Mouse (Mus musculus) lung, adult 2 months (tissue): ENCODE results near the gene Hcn2.

Source experiments
- CTCF ChIP-seq: fragments of 200-500 bp; IDR thresholded peaks from 2 replicates; pipeline ENCODE4 v1.5.1; 2011; ENCODE audit warnings: mild to moderate bottlenecking, low read length, control low read depth; ENCODE audit not compliant: insufficient read depth
- POLR2A ChIP-seq: fragments of 200-500 bp; IDR thresholded peaks from 2 replicates; pipeline ENCODE4 v1.6.1; 2011; ENCODE audit warnings: low read depth, mild to moderate bottlenecking, control low read depth, low read length, borderline replicate concordance; ENCODE audit errors: extremely low read depth

- TF ChIP-seq CTCF (no peak), POLR2A (no peak)
Measured at GRCm38 (mm10) chr10:79773208-79773607, 56.8 kb downstream of the Hcn2 start.
